Mouse (Mus musculus) c-Kit-negative CD71-positive TER-119-positive erythroid progenitor cells, embryonic 14.5 days (primary cell): Measurements from ENCODE around the gene Tprg.

Experiments
- DNase-seq: peaks from one replicate; pipeline ENCODE4 v3.0.0-alpha.2; 2013; ENCODE audit warnings: low read depth, low spot score

Gene Tprg

GRCm38 (mm10) chr16:25333279-25334219, 46.9 kb downstream of the Tprg start:
- no peak for DNase-seq

GRCm38 (mm10) chr16:25335058-25335703, 48.6 kb downstream of the Tprg start:
- no peak for DNase-seq

GRCm38 (mm10) chr16:25349626-25350025, 63.0 kb downstream of the Tprg start:
- no peak for DNase-seq

GRCm38 (mm10) chr16:25367834-25368233, 81.2 kb downstream of the Tprg start:
- no peak for DNase-seq

- no peak for DNase-seq
Observed at GRCm38 (mm10) chr16:25369984-25370412, 83.4 kb downstream of the Tprg start.

- no peak for DNase-seq
Observed at GRCm38 (mm10) chr16:25374121-25374520, 87.5 kb downstream of the Tprg start.

- DNase-seq, result no peak
Observed at GRCm38 (mm10) chr16:25374775-25375174, 88.2 kb downstream of the Tprg start.

GRCm38 (mm10) chr16:25376720-25377373, 90.2 kb downstream of the Tprg start:
- DNase-seq, result no peak

GRCm38 (mm10) chr16:25377695-25378094, 91.1 kb downstream of the Tprg start:
- DNase-seq, result no peak

GRCm38 (mm10) chr16:25385498-25386192, 99.0 kb downstream of the Tprg start:
- DNase-seq, result no peak

- DNase-seq, result no peak
Observed at GRCm38 (mm10) chr16:25394676-25395075, 108.1 kb downstream of the Tprg start.

GRCm38 (mm10) chr16:25404156-25404555, 117.5 kb downstream of the Tprg start:
- DNase-seq, result no peak

GRCm38 (mm10) chr16:25407204-25407886, 120.7 kb downstream of the Tprg start:
- DNase-seq, result no peak

- no peak for DNase-seq
Observed at GRCm38 (mm10) chr16:25408032-25408431, 121.4 kb downstream of the Tprg start.

GRCm38 (mm10) chr16:25411307-25411706, 124.7 kb downstream of the Tprg start:
- no peak for DNase-seq

- DNase-seq, result no peak
Observed at GRCm38 (mm10) chr16:25413885-25414284, 127.3 kb downstream of the Tprg start.

GRCm38 (mm10) chr16:25415186-25415585, 128.6 kb downstream of the Tprg start:
- no peak for DNase-seq

GRCm38 (mm10) chr16:25417875-25418630, 131.4 kb downstream of the Tprg start:
- no peak for DNase-seq

- no peak for DNase-seq
Observed at GRCm38 (mm10) chr16:25422997-25423396, 136.4 kb downstream of the Tprg start.

GRCm38 (mm10) chr16:25424001-25424400, 137.4 kb downstream of the Tprg start:
- DNase-seq, result no peak
